Mouse (Mus musculus) neural tube, embryonic 14.5 days (tissue): Measurements from ENCODE around the gene Rplp2. TPM values are rescaled to one million over a fixed set of nuclear protein-coding genes. Genes with fewer than 3 reads are reported as not detected.
A peak's percentile ranks its signal among the peaks of the same experiment; 100 is the strongest.

ENCODE experiments used
- ATAC-seq: fragments of 200-750 bp; cut with Nextera tagmentation; 2 replicates; pipeline ENCODE4 v1.8.0; 2017; ENCODE audit warnings: low read depth, mild to moderate bottlenecking, moderate TSS enrichment, moderate library complexity
- H3K27ac ChIP-seq: fragments of 300-500 bp; sonication (generic); 2 replicates; pipeline ENCODE4 v1.5.1; 2014; ENCODE audit warnings: low read depth, mild to moderate bottlenecking, control low read depth, low read length, moderate library complexity, mixed read lengths
- H3K27me3 ChIP-seq: fragments of 300-500 bp; sonication (generic); 2 replicates; pipeline ENCODE4 v1.6.1; 2014; ENCODE audit warnings: low read length; ENCODE audit not compliant: control insufficient read depth, insufficient read depth
- H3K36me3 ChIP-seq: fragments of 300-500 bp; sonication (generic); 2 replicates; pipeline ENCODE4 v1.6.1; 2014; ENCODE audit warnings: low read length, mixed read lengths; ENCODE audit not compliant: control insufficient read depth, insufficient read depth
- H3K4me1 ChIP-seq: fragments of 300-500 bp; sonication (generic); 2 replicates; pipeline ENCODE4 v1.6.1; 2014; ENCODE audit warnings: low read length; ENCODE audit not compliant: control insufficient read depth, insufficient read depth
- H3K4me2 ChIP-seq: fragments of 300-500 bp; sonication (generic); 2 replicates; pipeline ENCODE4 v1.6.1; 2014; ENCODE audit warnings: mild to moderate bottlenecking, low read depth, low read length, control low read depth
- H3K4me3 ChIP-seq: fragments of 300-500 bp; sonication (generic); 2 replicates; pipeline ENCODE4 v1.5.1; 2014; ENCODE audit warnings: low read depth, low read length, control low read depth, mixed read lengths
- H3K9ac ChIP-seq: fragments of 300-500 bp; sonication (generic); replicated peaks from 2 replicates; pipeline ENCODE4 v1.6.1; 2014; ENCODE audit warnings: low read depth, mild to moderate bottlenecking, control low read depth, low read length, mixed read lengths
- H3K9me3 ChIP-seq: fragments of 300-500 bp; sonication (generic); 2 replicates; pipeline ENCODE4 v1.6.1; 2016; ENCODE audit warnings: low read length; ENCODE audit not compliant: control insufficient read depth
- WGBS: fragments of 180-500 bp; shearing (Covaris S2); extraction: QIAGEN DNeasy Blood & Tissue Kit; methylation state at CpG from one replicate; pipeline ENCODE4 v1.1.7; 2014; 5-methylcytosine and 5-hydroxymethylcytosine counted together
- polyA plus RNA-seq: library from polyadenylated mRNA; unstranded; fragments of >200 nt; fragmentation: Nextera tagmentation; extraction: Ambion mirVana; gene quantifications from 2 replicates; pipeline ENCODE4 v1.2.1, GENCODE M21; 2014

The Rplp2 gene
- polyA plus RNA-seq, 1 experiment from 2014 or later = 691 TPM

DNA sequence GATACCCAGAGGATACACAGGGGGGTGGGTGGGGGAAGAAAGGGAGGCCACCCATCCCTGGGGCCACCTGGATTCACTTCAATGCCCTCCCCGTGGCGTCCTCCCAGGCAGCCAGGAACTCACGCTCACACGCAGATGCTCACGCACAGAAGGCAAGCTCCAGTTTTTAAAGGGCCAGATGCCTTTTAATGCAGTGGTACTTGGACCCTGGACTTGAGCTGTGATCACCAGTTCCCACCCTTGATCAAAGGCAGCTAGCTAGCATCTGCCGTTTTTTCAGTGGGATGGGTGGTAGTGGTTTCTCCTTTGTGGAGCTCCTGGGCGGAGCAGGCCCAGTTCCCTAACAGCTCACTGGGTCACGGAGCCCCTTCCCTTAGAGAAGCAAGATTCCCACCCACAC lies 12.7 kb upstream of the Rplp2 start:
- peak overlapping the region; percentile 78 for H3K27ac ChIP-seq
- H3K4me1 ChIP-seq = peaks cover 31% of the 10 kb centered on the region
- WGBS = 7% methylated on average over 8 of the region's 8 CpGs
- peak overlapping the region; percentile 85 for H3K4me2 ChIP-seq
- ATAC-seq = 0 out of 2 replicates have a peak, but pooled peaks have one; percentile 15
- peak overlapping the region; percentile 72 for H3K9ac ChIP-seq
- H3K27me3 ChIP-seq = no peaks in the 10 kb centered on the region
- H3K36me3 ChIP-seq = peaks cover 23% of the 10 kb centered on the region
- no peaks in the 10 kb centered on the region for H3K9me3 ChIP-seq
- H3K4me3 ChIP-seq = peak overlapping the region; percentile 49

DNA sequence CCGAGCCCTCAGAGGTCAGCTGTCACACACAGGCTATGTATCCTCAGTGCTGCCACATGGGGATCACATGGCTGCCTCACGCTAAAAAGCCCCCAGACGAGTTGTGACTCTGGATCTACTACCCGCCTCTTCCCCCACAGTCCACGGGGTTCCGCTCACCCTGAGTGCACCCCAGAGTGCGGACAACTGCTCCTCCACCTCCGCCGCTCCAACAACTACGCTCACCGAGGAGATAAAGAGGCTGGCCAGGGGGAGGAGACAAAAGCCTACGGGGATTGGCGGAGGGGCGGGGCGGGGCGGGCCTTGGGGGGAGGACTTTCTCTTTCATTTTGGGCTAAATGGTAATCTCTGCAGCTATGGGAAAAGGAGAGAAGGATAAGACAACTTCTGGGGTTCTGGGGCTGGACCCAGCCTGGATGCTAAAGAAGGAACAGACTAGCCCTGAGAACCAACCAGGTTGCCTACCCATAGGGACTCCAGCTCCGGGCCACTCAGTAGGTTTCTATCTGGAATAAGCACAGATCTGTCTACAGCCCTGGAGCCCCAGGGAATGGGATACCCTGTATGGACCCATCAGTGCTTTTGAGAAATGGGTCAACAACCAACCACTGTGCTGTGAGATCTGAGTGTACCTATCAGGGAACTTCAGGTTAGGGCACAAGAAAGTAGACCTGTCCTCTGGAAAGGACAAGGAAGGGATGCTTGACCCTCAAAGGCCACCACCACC lies 11.9 kb upstream of the Rplp2 start:
- Histone ChIP-seq H3K4me2 (peak overlapping the region; percentile 85), H3K4me3 (peak overlapping the region; percentile 49), H3K36me3 (peaks cover 22% of the 10 kb centered on the region), H3K4me1 (peaks cover 31% of the 10 kb centered on the region), H3K27ac (peak overlapping the region; percentile 78), H3K9me3 (no peaks in the 10 kb centered on the region), H3K27me3 (no peaks in the 10 kb centered on the region), H3K9ac (peak overlapping the region; percentile 72)
- 4% methylated on average over 17 of the region's 17 CpGs for WGBS
- ATAC-seq = peak; percentile 2; the same call in 1 of the 2 replicates

- Histone ChIP-seq H3K4me1 (peaks cover 31% of the 10 kb centered on the region), H3K27ac (no peak overlapping the region)
- ATAC-seq = no peak
Measured at GRCm38 (mm10) chr7:141435856-141436522, 11.2 kb upstream of the Rplp2 start.

DNA sequence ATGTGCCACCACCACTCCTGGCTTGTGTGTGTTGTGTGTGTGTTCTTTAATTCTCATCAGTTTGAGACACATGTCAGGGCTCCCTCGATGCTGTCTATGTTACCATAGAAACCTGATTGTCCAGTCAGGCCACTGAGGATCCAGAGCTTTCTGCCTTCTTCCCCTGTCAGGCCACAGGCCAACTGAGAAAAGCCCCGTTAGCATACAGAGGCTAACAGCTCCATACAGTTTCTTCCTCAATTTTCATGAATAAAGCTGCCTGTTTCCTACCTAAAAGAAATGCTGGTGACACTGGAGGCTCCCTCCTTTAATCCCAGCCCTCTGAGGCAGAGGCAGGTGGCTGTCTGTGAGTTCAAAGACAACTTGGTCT lies 10.7 kb upstream of the Rplp2 start:
- no peak for ATAC-seq
- Histone ChIP-seq H3K9me3 (no peaks in the 10 kb centered on the region), H3K4me2 (peak overlapping the region; percentile 90), H3K36me3 (peaks cover 10% of the 10 kb centered on the region), H3K27me3 (no peaks in the 10 kb centered on the region), H3K9ac (peak overlapping the region; percentile 68), H3K27ac (no peak overlapping the region), H3K4me3 (peak overlapping the region; percentile 52), H3K4me1 (peaks cover 31% of the 10 kb centered on the region)
- 40% methylated on average over 2 of the region's 2 CpGs for whole genome bisulfite sequencing

More at GRCm38 (mm10) chr7:141435856-141436522, 11.2 kb upstream of the Rplp2 start:
- Histone ChIP-seq H3K4me2 (peak overlapping the region; percentile 90; the same call in 1 of the 2 replicates), H3K4me3 (peak overlapping the region; percentile 49; the same call in 1 of the 2 replicates), H3K36me3 (peaks cover 16% of the 10 kb centered on the region), H3K9me3 (no peaks in the 10 kb centered on the region), H3K27me3 (no peaks in the 10 kb centered on the region), H3K9ac (0 out of 2 replicates have a peak overlapping the region, but pooled peaks have one; percentile 72)
- 75% methylated on average over 9 of the region's 9 CpGs for WGBS

DNA sequence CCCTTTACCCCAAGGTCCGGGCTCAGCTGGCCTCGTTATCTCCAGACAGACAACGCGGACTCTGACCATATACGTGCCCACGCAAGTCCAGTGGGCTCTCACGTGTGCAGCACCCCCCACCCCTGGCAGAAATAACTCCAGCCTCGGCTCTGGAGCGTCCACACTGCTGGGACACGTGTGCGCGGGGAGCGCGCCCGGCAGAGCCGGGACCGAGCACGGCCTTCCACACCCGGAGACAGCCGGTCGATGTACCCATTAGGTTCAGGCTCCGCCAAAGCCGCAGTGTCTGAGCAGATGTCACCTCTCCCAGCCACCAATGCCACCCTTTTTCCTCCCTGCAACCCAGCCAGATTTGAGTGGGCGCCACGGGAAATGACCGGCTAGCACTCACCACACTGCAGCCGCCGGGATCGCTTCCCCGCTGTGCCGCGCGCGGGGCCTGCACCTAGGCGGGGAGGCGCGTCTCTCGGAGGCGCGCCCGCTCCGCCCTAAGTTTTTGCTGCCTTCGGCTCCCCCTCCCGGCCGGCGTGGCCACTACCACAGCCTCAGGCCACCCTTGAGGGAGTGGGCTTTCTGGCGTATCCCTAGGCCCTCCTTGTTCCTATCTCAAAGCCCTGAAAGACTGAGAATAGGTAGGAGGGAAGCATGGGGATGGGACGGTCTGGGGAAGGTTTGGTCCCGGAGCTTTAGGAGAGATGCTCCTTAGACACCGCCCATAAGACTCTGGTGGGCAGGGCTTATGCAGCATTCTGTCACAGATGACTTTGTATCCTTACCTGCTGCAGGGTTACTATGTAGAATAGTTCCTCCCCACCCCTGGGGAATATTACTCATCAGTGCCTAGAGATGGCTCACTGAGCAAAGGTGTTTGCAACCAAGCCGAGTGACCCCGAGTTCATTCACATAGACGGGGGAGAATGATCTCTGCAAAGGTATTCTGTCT lies 9.7 kb upstream of the Rplp2 start, which contains the start of gene Slc25a22:
Slc25a22 (minus strand) TSS at position 715 of the 943 bp plus-strand sequence.
- Histone ChIP-seq H3K9me3 (no peaks in the 10 kb centered on the region), H3K36me3 (0 out of 2 replicates have a peak, but pooled peaks cover 2% of the 10 kb centered on the region), H3K27ac (peak within 1 kb of the TSS; percentile 52), H3K4me3 (peak within 1 kb of the TSS; percentile 52), H3K4me1 (peaks cover 31% of the 10 kb centered on the region), H3K27me3 (no peaks in the 10 kb centered on the region), H3K9ac (peak within 1 kb of the TSS; percentile 68), H3K4me2 (peak within 1 kb of the TSS; percentile 90)
- ATAC-seq = peak; percentile 84
- 6% methylated on average over 53 of the region's 53 CpGs for WGBS

GRCm38 (mm10) chr7:141438201-141438968 lies 8.8 kb upstream of the Rplp2 start:
- Histone ChIP-seq H3K36me3 (no peaks in the 10 kb centered on the region), H3K9ac (no peak overlapping the region), H3K9me3 (no peaks in the 10 kb centered on the region), H3K4me2 (no peak overlapping the region), H3K27me3 (no peaks in the 10 kb centered on the region), H3K4me3 (no peak overlapping the region), H3K27ac (no peak overlapping the region), H3K4me1 (peaks cover 37% of the 10 kb centered on the region)
- ATAC-seq = no peak
- WGBS = 95% methylated on average over 12 of the region's 12 CpGs

- H3K9me3 ChIP-seq = no peaks in the 10 kb centered on the region
- H3K27ac ChIP-seq = no peak overlapping the region
- 97% methylated on average over 10 of the region's 10 CpGs for WGBS
- peaks cover 31% of the 10 kb centered on the region; the same call in 1 of the 2 replicates for H3K4me1 ChIP-seq
- H3K9ac ChIP-seq = no peak overlapping the region
- no peaks in the 10 kb centered on the region for H3K27me3 ChIP-seq
- no peak overlapping the region for H3K4me3 ChIP-seq
- H3K36me3 ChIP-seq = no peaks in the 10 kb centered on the region
- H3K4me2 ChIP-seq = no peak overlapping the region
- ATAC-seq = no peak
Measured at GRCm38 (mm10) chr7:141439140-141439679, 8.0 kb upstream of the Rplp2 start.

GRCm38 (mm10) chr7:141439811-141440210 lies 7.4 kb upstream of the Rplp2 start:
- H3K27me3 ChIP-seq = no peaks in the 10 kb centered on the region
- H3K9ac ChIP-seq = no peak overlapping the region
- ATAC-seq = no peak
- no peaks in the 10 kb centered on the region for H3K9me3 ChIP-seq
- H3K4me2 ChIP-seq = no peak overlapping the region
- H3K4me3 ChIP-seq = no peak overlapping the region
- H3K27ac ChIP-seq = no peak overlapping the region
- 93% methylated on average over 11 of the region's 11 CpGs for WGBS
- no peaks in the 10 kb centered on the region for H3K36me3 ChIP-seq
- H3K4me1 ChIP-seq = peaks cover 27% of the 10 kb centered on the region; the same call in 1 of the 2 replicates
